Mouse (Mus musculus): ENCODE data around the gene Klk14.
"Not testable (repeated sequence)": the region's sequence is repeated elsewhere in the genome, so short reads cannot be mapped to it uniquely, and the experiment has no call there.

The Klk14 gene

GRCm38 (mm10) chr7:43690118-43690517 lies at the start of gene Klk14:
Klk14 (plus strand) TSS chr7:43690418.
- no peak for DNase-seq

- DNase-seq = no peak
Measured at GRCm38 (mm10) chr7:43642587-43642986, 47.6 kb upstream of the Klk14 start.

- no peak for DNase-seq
Measured at GRCm38 (mm10) chr7:43643046-43643652, 47.1 kb upstream of the Klk14 start.

GRCm38 (mm10) chr7:43652683-43653082 lies 37.5 kb upstream of the Klk14 start:
- DNase-seq = no peak

- no peak for DNase-seq
Measured at GRCm38 (mm10) chr7:43654519-43654918, 35.7 kb upstream of the Klk14 start.

GRCm38 (mm10) chr7:43656232-43656631 lies 34.0 kb upstream of the Klk14 start:
- no peak for DNase-seq

- no peak for DNase-seq
Measured at GRCm38 (mm10) chr7:43660002-43660401, 30.2 kb upstream of the Klk14 start, which contains the start of gene Siglece. Siglece (minus strand) TSS chr7:43660161.

GRCm38 (mm10) chr7:43662804-43663203 lies 27.4 kb upstream of the Klk14 start:
- no peak for DNase-seq

- DNase-seq = not testable (repeated sequence)
Measured at GRCm38 (mm10) chr7:43667221-43667620, 23.0 kb upstream of the Klk14 start.

GRCm38 (mm10) chr7:43668582-43668981 lies 21.6 kb upstream of the Klk14 start:
- peak in 1 of 2 experiments; percentile 30 for DNase-seq

- no peak for DNase-seq
Measured at GRCm38 (mm10) chr7:43671064-43671808, 19.0 kb upstream of the Klk14 start.

- DNase-seq = peak; percentile 72 to 73
Measured at GRCm38 (mm10) chr7:43671809-43672580, 18.2 kb upstream of the Klk14 start, which contains the start of gene Ctu1. Ctu1 (plus strand) TSS chr7:43672016.

- DNase-seq = no peak
Measured at GRCm38 (mm10) chr7:43672581-43673260, 17.5 kb upstream of the Klk14 start.

- no peak for DNase-seq
Measured at GRCm38 (mm10) chr7:43675091-43675490, 15.1 kb upstream of the Klk14 start.

- DNase-seq = peak in 1 of 2 experiments; percentile 48
Measured at GRCm38 (mm10) chr7:43678517-43678916, 11.7 kb upstream of the Klk14 start.

- peak in 1 of 2 experiments; percentile 54 for DNase-seq
Measured at GRCm38 (mm10) chr7:43680960-43681359, 9.3 kb upstream of the Klk14 start.

GRCm38 (mm10) chr7:43682511-43682910 lies 7.7 kb upstream of the Klk14 start:
- DNase-seq = not testable (repeated sequence)

- no peak for DNase-seq
Measured at GRCm38 (mm10) chr7:43685088-43685487, 5.1 kb upstream of the Klk14 start.

- no peak for DNase-seq
Measured at GRCm38 (mm10) chr7:43710031-43710430, 19.8 kb downstream of the Klk14 start.

- DNase-seq = no peak
Measured at GRCm38 (mm10) chr7:43712267-43712666, 22.0 kb downstream of the Klk14 start, which contains the start of gene Klk13. Klk13 (plus strand) TSS chr7:43712567.

- DNase-seq = no peak
Measured at GRCm38 (mm10) chr7:43712917-43713316, 22.7 kb downstream of the Klk14 start.

GRCm38 (mm10) chr7:43713741-43714351 lies 23.6 kb downstream of the Klk14 start:
- no peak for DNase-seq
